Mouse (Mus musculus) liver, adult 2 months (tissue): Measurements from ENCODE around the gene Gata1. TPM values are rescaled to one million over a fixed set of nuclear protein-coding genes. Genes with fewer than 3 reads are reported as not detected.

Source experiments
- DNase-seq: peaks from one replicate; pipeline ENCODE4 v3.0.0-alpha.2; 2011; ENCODE audit warnings: low read depth, low spot score; ENCODE audit errors: extremely low read depth
- H3K27ac ChIP-seq: fragments of 200-500 bp; replicated peaks from 2 replicates; pipeline ENCODE4 v1.5.1; 2012; ENCODE audit warnings: low read depth, mild to moderate bottlenecking, control low read depth, inconsistent platforms, low read length; ENCODE audit not compliant: insufficient read depth
- H3K27me3 ChIP-seq: fragments of 200-500 bp; 2 replicates; pipeline ENCODE4 v1.6.1; 2012; ENCODE audit warnings: mild to moderate bottlenecking, moderate library complexity, low read length, inconsistent platforms; ENCODE audit not compliant: control insufficient read depth, insufficient read depth
- H3K36me3 ChIP-seq: fragments of 200-500 bp; 2 replicates; pipeline ENCODE4 v1.6.1; 2012; ENCODE audit warnings: low read length, inconsistent platforms; ENCODE audit not compliant: control insufficient read depth, insufficient read depth
- H3K4me1 ChIP-seq: fragments of 200-500 bp; 2 replicates; pipeline ENCODE4 v1.6.1; 2011; ENCODE audit warnings: low read length; ENCODE audit not compliant: control insufficient read depth, insufficient read depth
- H3K4me3 ChIP-seq: fragments of 200-500 bp; 2 replicates; pipeline ENCODE4 v1.5.1; 2011; ENCODE audit warnings: low read depth, mild to moderate bottlenecking, control low read depth, low read length, moderate library complexity; ENCODE audit not compliant: insufficient read depth
- H3K79me2 ChIP-seq: fragments of 200-500 bp; 2 replicates; pipeline ENCODE4 v1.6.1; 2012; ENCODE audit warnings: inconsistent platforms, mild to moderate bottlenecking, low read length, moderate library complexity; ENCODE audit not compliant: control insufficient read depth, insufficient read depth
- H3K9ac ChIP-seq: fragments of 200-500 bp; 2 replicates; pipeline ENCODE4 v1.6.1; 2012; ENCODE audit warnings: low read depth, mild to moderate bottlenecking, control low read depth, inconsistent platforms, low read length
- CTCF ChIP-seq: fragments of 200-500 bp; IDR thresholded peaks from 2 replicates; pipeline ENCODE4 v1.5.1; 2011; ENCODE audit warnings: low read depth, low read length, control low read depth
- POLR2A ChIP-seq: fragments of 200-500 bp; IDR thresholded peaks from 2 replicates; pipeline ENCODE4 v1.6.1; 2011; ENCODE audit warnings: low read length, control low read depth; ENCODE audit not compliant: insufficient read depth; ENCODE audit errors: extremely low read depth
- WGBS: fragments of 180-500 bp; shearing (Covaris S2); methylation state at CpG from one replicate; pipeline ENCODE4 v1.1.7; 2018; 5-methylcytosine and 5-hydroxymethylcytosine counted together
- polyA plus RNA-seq: library from polyadenylated mRNA; depleted of rRNA; stranded (reverse); fragments of >200 nt; gene quantifications from 2 replicates; pipeline ENCODE4 v1.2.3, GENCODE M21; 2012
- total RNA-seq: library from RNA; depleted of rRNA; stranded (reverse); fragments of >200 nt; gene quantifications from 2 replicates; pipeline ENCODE4 v1.2.3, GENCODE M21; 2014

The Gata1 gene
- total and polyA plus RNA-seq, 2 experiments = 0.09 TPM; not detected in 1

- TF ChIP-seq CTCF = no peak
- TF ChIP-seq POLR2A = no peak
- no peaks in the 10 kb centered on the region for H3K79me2 ChIP-seq
Observed at GRCm38 (mm10) chrX:7968899-7969298, 9.0 kb downstream of the Gata1 start.

GRCm38 (mm10) chrX:7968226-7968625 lies 9.6 kb downstream of the Gata1 start:
- 77% methylated on average over 8 of the region's 8 CpGs for WGBS
- H3K36me3 ChIP-seq = no peaks in the 10 kb centered on the region
- TF ChIP-seq CTCF = no peak
- no peak for TF ChIP-seq POLR2A
- no peaks in the 10 kb centered on the region for H3K27me3 ChIP-seq
- H3K4me1 ChIP-seq = no peaks in the 10 kb centered on the region
- no peak for DNase-seq
- H3K79me2 ChIP-seq = no peaks in the 10 kb centered on the region
- no peak overlapping the region for H3K4me3 ChIP-seq
- H3K9ac ChIP-seq = no peak overlapping the region
- no peak overlapping the region for H3K27ac ChIP-seq

More at GRCm38 (mm10) chrX:7968899-7969298, 9.0 kb downstream of the Gata1 start:
- no peaks in the 10 kb centered on the region for H3K36me3 ChIP-seq
- no peak overlapping the region for H3K9ac ChIP-seq
- no peak overlapping the region for H3K4me3 ChIP-seq
- DNase-seq = no peak
- no peak overlapping the region for H3K27ac ChIP-seq
- H3K27me3 ChIP-seq = no peaks in the 10 kb centered on the region
- WGBS = 92% methylated on average over 3 of the region's 3 CpGs
- no peaks in the 10 kb centered on the region for H3K4me1 ChIP-seq

GRCm38 (mm10) chrX:7967596-7968201 lies 10.2 kb downstream of the Gata1 start:
- DNase-seq = no peak

GRCm38 (mm10) chrX:7966161-7966560 lies 11.7 kb downstream of the Gata1 start:
- DNase-seq = no peak
- Histone ChIP-seq H3K27me3 (no peaks in the 10 kb centered on the region), H3K36me3 (no peaks in the 10 kb centered on the region), H3K9ac (no peak overlapping the region), H3K27ac (no peak overlapping the region), H3K4me3 (no peak overlapping the region), H3K4me1 (no peaks in the 10 kb centered on the region), H3K79me2 (no peaks in the 10 kb centered on the region)
- WGBS = 64% methylated on average over 4 of the region's 4 CpGs
- no peak for TF ChIP-seq CTCF

More at GRCm38 (mm10) chrX:7967596-7968201, 10.2 kb downstream of the Gata1 start:
- no peak overlapping the region for H3K4me3 ChIP-seq
- WGBS = 79% methylated on average over 8 of the region's 9 CpGs
- no peak overlapping the region for H3K27ac ChIP-seq
- no peaks in the 10 kb centered on the region for H3K79me2 ChIP-seq
- no peaks in the 10 kb centered on the region for H3K27me3 ChIP-seq
- TF ChIP-seq POLR2A = no peak
- no peak for TF ChIP-seq CTCF
- H3K4me1 ChIP-seq = no peaks in the 10 kb centered on the region
- H3K36me3 ChIP-seq = no peaks in the 10 kb centered on the region
- H3K9ac ChIP-seq = no peak overlapping the region

- no peaks in the 10 kb centered on the region for H3K79me2 ChIP-seq
Observed at GRCm38 (mm10) chrX:7963829-7964626, 13.8 kb downstream of the Gata1 start.

GRCm38 (mm10) chrX:7958868-7959267 lies 19.0 kb downstream of the Gata1 start:
- Histone ChIP-seq H3K9ac (no peak overlapping the region), H3K36me3 (no peaks in the 10 kb centered on the region), H3K27me3 (no peaks in the 10 kb centered on the region), H3K79me2 (no peaks in the 10 kb centered on the region), H3K4me3 (no peak overlapping the region), H3K27ac (no peak overlapping the region), H3K4me1 (peaks cover 4% of the 10 kb centered on the region; the same call in 1 of the 2 replicates)
- TF ChIP-seq CTCF (no peak), POLR2A (no peak)
- 91% methylated on average over 9 of the region's 9 CpGs for WGBS
- DNase-seq = no peak

More at GRCm38 (mm10) chrX:7963829-7964626, 13.8 kb downstream of the Gata1 start:
- no peaks in the 10 kb centered on the region for H3K36me3 ChIP-seq
- no peak overlapping the region for H3K4me3 ChIP-seq
- 70% methylated on average over 7 of the region's 7 CpGs for WGBS
- no peak overlapping the region for H3K27ac ChIP-seq
- H3K9ac ChIP-seq = no peak overlapping the region
- DNase-seq = no peak
- no peak for TF ChIP-seq POLR2A
- no peak for TF ChIP-seq CTCF
- H3K27me3 ChIP-seq = no peaks in the 10 kb centered on the region
- no peaks in the 10 kb centered on the region for H3K4me1 ChIP-seq
